Mouse (Mus musculus): ENCODE measurements around the gene Tra2a. TPM values are rescaled to one million over a fixed set of nuclear protein-coding genes. Genes with fewer than 3 reads are reported as not detected.

Tra2a gene
- total RNA-seq, 2 experiments from 2014 or later = 13.4 to 16.7 TPM

- no peak for DNase-seq
- intact Hi-C loops (cut with DNase I) = no loop called here
These were observed 21.5 kb downstream of the Tra2a start for GRCm38 (mm10) chr6:49242331-49242730.

- intact Hi-C loops (cut with DNase I) = no loop called here
These were observed 22.3 kb downstream of the Tra2a start for GRCm38 (mm10) chr6:49241562-49241961.

GRCm38 (mm10) chr6:49236331-49236730 is 27.5 kb downstream of the Tra2a start:
- peak; percentile 100 for DNase-seq
- intact Hi-C loops (cut with DNase I) = no loop called here

More at GRCm38 (mm10) chr6:49241562-49241961, 22.3 kb downstream of the Tra2a start:
- no peak for DNase-seq

- intact Hi-C loops (cut with DNase I) = no loop called here
- no peak for DNase-seq
These were observed 30.5 kb downstream of the Tra2a start for GRCm38 (mm10) chr6:49233356-49233755.

GRCm38 (mm10) chr6:49228126-49228679 is 35.6 kb downstream of the Tra2a start:
- DNase-seq = no peak
- intact Hi-C loops (cut with DNase I) = loop anchor here (5.0 kb wide), 1 partner anchor 169 kb away; the partner anchor contains the start of gene Stk31

- intact Hi-C loops (cut with DNase I) = loop anchor here (5.0 kb wide), 1 partner anchor 170 kb away; the partner anchor contains the start of gene Stk31
- peak in 1 of 2 experiments; percentile 23 for DNase-seq
These were observed 36.6 kb downstream of the Tra2a start for GRCm38 (mm10) chr6:49227184-49227735.

GRCm38 (mm10) chr6:49225728-49226123 is 38.1 kb downstream of the Tra2a start:
- DNase-seq = no peak
- intact Hi-C loops (cut with DNase I) = loop anchor here (5.0 kb wide), 1 partner anchor 172 kb away; the partner anchor contains the start of gene Stk31

- no peak for DNase-seq
- intact Hi-C loops (cut with DNase I) = loop anchor here (5.0 kb wide), 2 partner anchors 172 to 1962 kb away; partner anchors contain the start of gene Stk31
These were observed 38.7 kb downstream of the Tra2a start for GRCm38 (mm10) chr6:49224923-49225727.

GRCm38 (mm10) chr6:49221906-49222305 is 41.9 kb downstream of the Tra2a start:
- no peak for DNase-seq
- intact Hi-C loops (cut with DNase I) = loop anchor here (5.0 kb wide), 1 partner anchor 1965 kb away; no protein-coding TSS in a partner anchor

GRCm38 (mm10) chr6:49219920-49220604 is 43.8 kb downstream of the Tra2a start:
- intact Hi-C loops (cut with DNase I) = loop anchor here (5.0 kb wide), 2 partner anchors 1957 to 1967 kb away; no protein-coding TSS in a partner anchor
- DNase-seq = no peak

- intact Hi-C loops (cut with DNase I) = loop anchor here (5.0 kb wide), 1 partner anchor 1958 kb away; no protein-coding TSS in a partner anchor
- DNase-seq = no peak
These were observed 44.8 kb downstream of the Tra2a start for GRCm38 (mm10) chr6:49219001-49219560.

- DNase-seq = peak in 1 of 2 experiments; percentile 26
- intact Hi-C loops (cut with DNase I) = loop anchor here (5.0 kb wide), 1 partner anchor 1959 kb away; no protein-coding TSS in a partner anchor
These were observed 45.5 kb downstream of the Tra2a start for GRCm38 (mm10) chr6:49218275-49218802.

- peak in 1 of 2 experiments; percentile 64 for DNase-seq
These were observed 46.1 kb downstream of the Tra2a start for GRCm38 (mm10) chr6:49217581-49218274.

GRCm38 (mm10) chr6:49216811-49217542 is 46.9 kb downstream of the Tra2a start:
- intact Hi-C loops (cut with DNase I) = loop anchor here (5.0 kb wide), 1 partner anchor 1960 kb away; no protein-coding TSS in a partner anchor
- DNase-seq = no peak

More at GRCm38 (mm10) chr6:49217581-49218274, 46.1 kb downstream of the Tra2a start:
- intact Hi-C loops (cut with DNase I) = loop anchor here (5.0 kb wide), 1 partner anchor 1960 kb away; no protein-coding TSS in a partner anchor

GRCm38 (mm10) chr6:49215748-49216585 is 47.9 kb downstream of the Tra2a start:
- no peak for DNase-seq
- intact Hi-C loops (cut with DNase I) = loop anchor here (5.0 kb wide), 1 partner anchor 1961 kb away; no protein-coding TSS in a partner anchor

- intact Hi-C loops (cut with DNase I) = loop anchor here (5.0 kb wide), 1 partner anchor 1962 kb away; no protein-coding TSS in a partner anchor
These were observed 48.7 kb downstream of the Tra2a start, which contains the start of gene Igf2bp3 for GRCm38 (mm10) chr6:49214928-49215747. Gene Igf2bp3 (minus strand): TSS chr6:49214957.

More at GRCm38 (mm10) chr6:49214928-49215747, 48.7 kb downstream of the Tra2a start, which contains the start of gene Igf2bp3:
- DNase-seq = peak in 1 of 2 experiments; percentile 22

All from gastrocnemius, postnatal 36 days (tissue).